Mouse (Mus musculus) spleen, adult 2 months (tissue): Measurements from ENCODE around the gene 2010300C02Rik.

Source experiments
- CTCF ChIP-seq: fragments of 200-500 bp; IDR thresholded peaks from 2 replicates; pipeline ENCODE4 v1.5.1; 2011; ENCODE audit warnings: mild to moderate bottlenecking, inconsistent platforms; ENCODE audit not compliant: insufficient read depth, insufficient read length, insufficient replicate concordance; ENCODE audit errors: extremely low read depth
- POLR2A ChIP-seq: fragments of 200-500 bp; IDR thresholded peaks from 2 replicates; pipeline ENCODE4 v1.6.1; 2011; ENCODE audit warnings: low read depth, low read length, inconsistent platforms

GRCm38 (mm10) chr1:37726426-37726825 is 6.5 kb upstream of the 2010300C02Rik start:
- TF ChIP-seq CTCF: no peak
- no peak for TF ChIP-seq POLR2A
